Mouse (Mus musculus) liver, embryonic 16.5 days (tissue): Measurements from ENCODE around the gene AI481877. TPM values are rescaled to one million over a fixed set of nuclear protein-coding genes. Genes with fewer than 3 reads are reported as not detected.

ENCODE experiments used
- ATAC-seq: fragments of 200-750 bp; cut with Nextera tagmentation; 2 replicates; pipeline ENCODE4 v1.8.0; 2017; ENCODE audit warnings: low read depth, mild to moderate bottlenecking, moderate number of reproducible peaks, moderate library complexity
- H3K27ac ChIP-seq: fragments of 300-500 bp; sonication (generic); 2 replicates; pipeline ENCODE4 v1.5.1; 2014; ENCODE audit warnings: mild to moderate bottlenecking, low read length
- H3K27me3 ChIP-seq: fragments of 300-500 bp; sonication (generic); 2 replicates; pipeline ENCODE4 v1.6.1; 2014; ENCODE audit warnings: low read depth, low read length, mixed read lengths; ENCODE audit not compliant: control insufficient read depth, insufficient read depth
- H3K36me3 ChIP-seq: fragments of 300-500 bp; sonication (generic); 2 replicates; pipeline ENCODE4 v1.6.1; 2014; ENCODE audit warnings: mild to moderate bottlenecking; ENCODE audit not compliant: control insufficient read depth, insufficient read depth
- H3K4me1 ChIP-seq: fragments of 300-500 bp; sonication (generic); 2 replicates; pipeline ENCODE4 v1.6.1; 2014; ENCODE audit warnings: low read depth, low read length, mixed read lengths; ENCODE audit not compliant: control insufficient read depth
- H3K4me2 ChIP-seq: fragments of 300-500 bp; sonication (generic); 2 replicates; pipeline ENCODE4 v1.6.1; 2014; ENCODE audit warnings: low read depth, low read length, mixed read lengths
- H3K4me3 ChIP-seq: fragments of 300-500 bp; sonication (generic); 2 replicates; pipeline ENCODE4 v1.5.1; 2014; ENCODE audit warnings: low read depth, mild to moderate bottlenecking, low read length
- H3K9ac ChIP-seq: fragments of 300-500 bp; sonication (generic); 2 replicates; pipeline ENCODE4 v1.6.1; 2014; ENCODE audit warnings: low read depth, low read length
- H3K9me3 ChIP-seq: fragments of 300-500 bp; sonication (generic); replicated peaks from 2 replicates; pipeline ENCODE4 v1.6.1; 2016; ENCODE audit warnings: low read length; ENCODE audit not compliant: control insufficient read depth
- WGBS: fragments of 180-500 bp; shearing (Covaris S2); extraction: QIAGEN DNeasy Blood & Tissue Kit; methylation state at CpG from one replicate; pipeline ENCODE4 v1.1.7; 2014; ENCODE audit not compliant: insufficient replicate concordance; 5-methylcytosine and 5-hydroxymethylcytosine counted together
- polyA plus RNA-seq: library from polyadenylated mRNA; unstranded; fragments of >200 nt; fragmentation: Nextera tagmentation; extraction: Ambion mirVana; gene quantifications from 2 replicates; pipeline ENCODE4 v1.2.1, GENCODE M21; 2015

AI481877 gene
- polyA plus RNA-seq, 1 experiment from 2014 or later, result not detected

DNA sequence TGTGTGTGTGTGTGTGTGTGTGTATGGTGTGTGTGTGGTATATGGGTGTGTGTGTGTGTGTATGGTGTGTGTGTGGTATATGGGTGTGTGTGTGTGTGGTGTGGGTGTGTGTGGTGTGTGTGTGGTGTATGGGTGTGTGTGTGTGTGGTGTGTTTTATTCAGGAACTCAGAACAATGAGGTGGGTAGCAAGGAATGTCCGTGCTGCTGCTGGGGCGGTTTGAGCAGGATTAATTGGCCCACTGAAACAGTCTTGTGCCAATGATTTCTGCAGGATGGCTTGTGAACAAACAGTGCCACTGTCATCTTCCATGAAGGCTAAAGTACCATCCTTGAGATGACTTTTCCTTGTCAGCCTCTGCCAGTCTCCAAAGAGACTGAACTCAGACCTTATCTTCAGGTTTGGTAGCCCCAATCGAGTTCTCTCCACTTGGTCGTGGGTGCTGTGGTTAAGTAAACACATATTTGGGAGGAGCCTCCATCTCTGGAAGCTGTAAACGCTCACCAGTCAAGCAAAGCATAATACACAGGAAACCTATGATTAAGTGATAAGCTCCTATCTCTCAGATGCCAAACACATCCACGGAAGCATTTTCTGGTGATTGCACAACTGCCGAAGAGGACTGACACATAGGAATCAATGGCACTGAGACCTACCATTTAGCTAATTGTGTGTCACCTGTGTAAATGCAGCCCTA, 18.3 kb upstream of the AI481877 start:
- Histone ChIP-seq H3K27me3 (no peaks in the 10 kb centered on the region), H3K9me3 (no peaks in the 10 kb centered on the region), H3K9ac (no peak overlapping the region), H3K36me3 (no peaks in the 10 kb centered on the region), H3K27ac (0 out of 2 replicates have a peak overlapping the region, but pooled peaks have one; percentile 4), H3K4me2 (peak overlapping the region; percentile 23), H3K4me1 (peaks cover 12% of the 10 kb centered on the region), H3K4me3 (no peak overlapping the region)
- ATAC-seq, result peak; percentile 61
- WGBS, result 14% methylated on average over 7 of the region's 7 CpGs

DNA sequence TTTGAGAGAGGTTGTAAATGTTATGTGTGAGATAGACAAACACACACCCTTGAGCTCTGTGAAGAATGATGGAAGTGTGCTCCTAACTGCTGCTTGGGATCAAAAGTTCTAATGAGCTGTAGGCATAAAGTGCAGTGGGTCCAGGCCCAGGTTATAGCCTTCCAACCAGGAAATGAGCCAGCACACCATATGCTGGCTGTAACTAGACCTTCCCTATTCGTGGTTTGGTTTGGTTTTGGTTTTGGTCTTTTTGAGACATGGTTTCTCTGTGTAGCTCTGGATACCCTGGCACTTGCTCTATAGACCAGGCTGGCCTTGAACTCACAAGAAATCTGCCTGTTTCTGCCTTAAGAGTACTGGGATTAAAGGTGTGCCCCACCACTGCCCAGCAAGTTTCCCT, 13.2 kb upstream of the AI481877 start:
- Histone ChIP-seq H3K27me3 (no peaks in the 10 kb centered on the region), H3K4me2 (no peak overlapping the region), H3K36me3 (no peaks in the 10 kb centered on the region), H3K27ac (no peak overlapping the region), H3K9ac (no peak overlapping the region), H3K4me3 (no peak overlapping the region), H3K9me3 (no peaks in the 10 kb centered on the region), H3K4me1 (peaks cover 5% of the 10 kb centered on the region)
- 25% methylated on average over 1 of the region's 1 CpGs for WGBS
- no peak for ATAC-seq

DNA sequence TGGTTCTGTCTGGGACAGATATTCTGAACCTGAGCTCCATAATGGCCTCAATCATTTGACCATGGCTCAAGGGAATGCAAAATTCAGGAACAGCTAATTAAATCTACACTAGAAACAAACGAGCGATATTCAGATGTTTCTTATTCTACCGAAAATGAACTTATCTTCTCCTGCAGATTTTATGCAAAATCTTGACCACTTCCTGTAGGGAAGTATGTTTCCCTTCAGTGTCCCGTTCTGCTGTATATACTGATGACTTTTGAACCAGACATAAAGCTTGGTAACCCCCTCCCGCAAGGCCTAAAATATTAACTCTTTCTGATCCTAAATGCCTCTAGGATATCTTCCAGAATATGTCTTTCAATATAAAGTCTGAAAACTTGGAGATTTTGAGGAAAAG, 12.1 kb upstream of the AI481877 start:
- ATAC-seq, result no peak

DNA sequence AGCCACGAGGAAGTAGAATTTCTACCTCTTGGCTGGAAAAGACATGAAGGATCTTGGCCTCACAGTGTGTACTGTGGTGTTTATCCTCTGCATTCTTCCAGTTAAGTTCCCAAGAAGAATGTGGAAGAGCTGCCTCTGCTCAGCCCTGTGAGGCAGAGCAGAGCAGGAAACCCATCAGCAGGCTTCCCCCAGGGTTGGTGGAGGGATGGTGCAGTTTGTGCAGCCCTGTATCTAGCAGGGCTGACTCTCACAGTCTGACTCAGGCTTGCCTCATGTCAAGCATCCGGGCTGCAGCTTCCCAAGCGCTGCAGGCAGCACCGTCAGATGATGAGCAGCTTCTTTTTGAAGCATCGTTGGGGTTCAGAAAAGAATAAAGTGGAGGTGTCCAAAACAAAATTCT, 10.3 kb upstream of the AI481877 start:
- Histone ChIP-seq H3K36me3 (no peaks in the 10 kb centered on the region), H3K4me2 (no peak overlapping the region), H3K27me3 (no peaks in the 10 kb centered on the region), H3K9ac (no peak overlapping the region), H3K27ac (no peak overlapping the region), H3K4me1 (peaks cover 4% of the 10 kb centered on the region), H3K9me3 (no peaks in the 10 kb centered on the region), H3K4me3 (no peak overlapping the region)
- ATAC-seq, result no peak
- WGBS, result 46% methylated on average over 5 of the region's 5 CpGs

More for the DNA sequence above, 12.1 kb upstream of the AI481877 start:
- Histone ChIP-seq H3K27me3 (no peaks in the 10 kb centered on the region), H3K4me2 (no peak overlapping the region), H3K9ac (no peak overlapping the region), H3K4me3 (no peak overlapping the region), H3K9me3 (no peaks in the 10 kb centered on the region), H3K36me3 (no peaks in the 10 kb centered on the region), H3K27ac (no peak overlapping the region), H3K4me1 (peaks cover 4% of the 10 kb centered on the region)
- 14% methylated on average over 5 of the region's 5 CpGs for WGBS

DNA sequence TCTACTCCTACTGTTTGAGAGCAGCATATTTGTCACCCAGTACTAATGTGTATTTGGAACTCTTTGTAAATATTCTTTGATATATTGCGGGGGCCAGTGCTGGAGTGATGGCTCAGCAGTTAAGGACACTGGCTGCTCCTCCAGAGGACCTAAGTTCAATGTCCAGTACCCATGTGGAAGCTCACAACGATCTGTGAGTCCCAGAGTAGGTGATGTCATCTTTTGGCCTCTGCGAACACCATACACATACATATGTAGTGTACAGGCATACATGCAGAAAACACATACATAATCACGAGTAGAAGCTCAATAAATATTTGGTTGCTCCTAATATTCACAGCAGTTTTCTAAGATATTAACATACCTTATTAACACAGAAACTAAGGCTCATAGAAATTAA, 9.8 kb downstream of the AI481877 start:
- no peak overlapping the region for H3K4me2 ChIP-seq
- no peak overlapping the region for H3K4me3 ChIP-seq
- H3K9ac ChIP-seq, result no peak overlapping the region
- no peaks in the 10 kb centered on the region for H3K4me1 ChIP-seq
- no peak for ATAC-seq
- no peaks in the 10 kb centered on the region for H3K9me3 ChIP-seq
- no peak overlapping the region for H3K27ac ChIP-seq
- H3K27me3 ChIP-seq, result no peaks in the 10 kb centered on the region
- no peaks in the 10 kb centered on the region for H3K36me3 ChIP-seq
- WGBS, result 56% methylated on average over 4 of the region's 4 CpGs

DNA sequence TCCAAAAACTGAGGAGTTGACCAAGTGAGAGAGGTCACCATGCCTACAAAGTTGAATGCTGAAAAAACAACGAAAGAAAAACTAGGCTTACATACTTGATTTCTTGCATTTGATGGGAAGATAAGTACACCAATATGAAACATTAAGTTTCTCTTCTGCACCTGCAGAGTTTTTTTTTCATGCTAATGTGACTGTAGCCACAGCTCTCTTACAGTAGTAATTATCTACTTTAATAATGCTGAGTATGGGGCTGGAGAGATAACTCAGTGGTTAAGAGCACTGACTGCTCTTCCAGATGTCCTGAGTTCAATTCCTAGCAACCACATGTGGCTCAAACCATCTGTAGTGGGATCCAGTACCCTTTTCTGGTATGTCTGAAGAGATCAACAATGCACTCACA, 13.7 kb downstream of the AI481877 start:
- Histone ChIP-seq H3K27ac (no peak overlapping the region), H3K27me3 (no peaks in the 10 kb centered on the region), H3K36me3 (no peaks in the 10 kb centered on the region), H3K9ac (no peak overlapping the region), H3K4me1 (no peaks in the 10 kb centered on the region), H3K4me2 (no peak overlapping the region), H3K4me3 (no peak overlapping the region), H3K9me3 (no peaks in the 10 kb centered on the region)
- no peak for ATAC-seq
- WGBS, result 50% methylated on average over 1 of the region's 1 CpGs

DNA sequence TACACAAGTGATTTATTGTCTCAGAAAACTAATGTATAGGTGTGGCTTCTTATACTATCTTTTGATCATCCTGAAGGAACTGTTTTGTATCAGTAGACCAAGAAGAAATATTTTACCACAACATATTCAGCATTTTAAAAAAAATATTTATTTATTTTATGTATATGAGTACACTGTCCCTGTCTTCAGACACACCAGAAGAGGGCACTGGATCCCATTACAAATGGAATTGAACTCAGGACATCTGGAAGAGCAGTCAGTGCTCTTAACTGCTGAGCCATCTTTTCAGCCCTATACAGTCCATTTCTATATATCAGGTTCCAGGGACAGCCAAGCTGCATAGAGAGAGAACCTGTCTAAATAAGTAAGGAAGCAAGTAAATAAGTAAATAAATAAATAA, 15.2 kb downstream of the AI481877 start:
- Histone ChIP-seq H3K27me3 (no peaks in the 10 kb centered on the region), H3K9me3 (no peaks in the 10 kb centered on the region), H3K4me3 (no peak overlapping the region), H3K36me3 (no peaks in the 10 kb centered on the region), H3K9ac (no peak overlapping the region), H3K4me2 (no peak overlapping the region), H3K4me1 (no peaks in the 10 kb centered on the region), H3K27ac (no peak overlapping the region)
- ATAC-seq, result no peak

DNA sequence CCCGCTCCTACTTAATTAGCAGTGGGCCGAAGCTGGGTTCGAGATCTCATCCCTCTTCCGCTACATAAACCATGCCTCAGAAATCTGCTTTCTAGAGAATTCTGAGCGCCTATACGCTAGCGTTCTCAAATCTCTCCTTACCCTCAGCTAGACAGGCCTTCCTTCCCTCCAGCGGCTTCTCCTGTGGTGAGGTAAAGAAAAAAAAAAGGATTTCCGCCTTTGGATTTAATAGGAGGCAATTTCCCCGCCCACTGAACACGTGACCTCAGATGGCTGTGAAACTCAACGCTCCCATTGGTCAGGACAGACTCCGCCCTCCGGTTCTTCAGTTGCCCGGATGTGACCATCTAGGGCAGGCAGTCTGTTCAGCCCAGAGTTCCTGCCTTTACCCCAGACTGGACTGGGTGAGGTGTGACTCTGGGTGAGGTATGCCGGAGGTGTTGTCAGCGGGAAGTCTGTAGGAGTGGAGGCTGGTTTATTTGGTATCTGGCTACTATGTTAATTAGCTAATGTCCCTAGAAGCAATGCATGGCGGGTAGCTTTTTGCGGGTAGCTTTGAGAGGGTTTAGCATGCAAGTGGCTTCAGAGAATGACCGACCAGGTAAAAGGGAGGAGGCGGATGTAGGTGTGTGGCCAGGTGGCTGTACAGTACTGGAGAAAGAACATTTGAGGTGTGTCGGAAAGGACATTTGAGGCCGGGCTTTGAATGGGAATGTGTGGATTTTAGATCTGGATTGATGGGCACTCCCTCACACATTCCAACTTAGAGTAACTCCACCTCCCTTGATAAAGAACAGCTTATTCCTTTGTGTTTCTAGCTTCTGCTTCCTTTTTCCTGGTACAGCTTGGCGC, 20.9 kb downstream of the AI481877 start:
- Histone ChIP-seq H3K9me3 (no peaks in the 10 kb centered on the region), H3K4me1 (no peaks in the 10 kb centered on the region), H3K36me3 (no peaks in the 10 kb centered on the region), H3K27ac (no peak overlapping the region), H3K27me3 (no peaks in the 10 kb centered on the region), H3K4me3 (no peak overlapping the region), H3K9ac (no peak overlapping the region), H3K4me2 (no peak overlapping the region)
- WGBS, result 83% methylated on average over 24 of the region's 24 CpGs
- ATAC-seq, result no peak

DNA sequence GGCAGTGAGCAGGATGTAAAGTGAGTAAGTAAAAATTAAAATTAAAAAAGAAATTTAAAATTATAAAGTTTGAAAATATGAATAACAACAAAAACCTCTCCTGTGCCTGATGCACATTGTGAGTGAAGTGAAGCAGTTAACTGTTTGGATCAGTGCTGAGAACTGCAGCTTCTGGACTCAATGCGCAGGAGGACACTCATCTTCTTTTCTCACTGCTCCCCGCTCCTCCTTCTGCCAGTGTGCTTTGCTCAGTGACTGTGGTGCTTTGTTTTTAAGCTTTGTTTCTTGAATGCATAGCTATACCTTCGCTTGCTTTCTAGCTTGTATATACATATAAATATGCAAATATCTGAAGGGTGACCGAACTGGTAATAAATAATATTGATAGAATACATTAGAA, 30.1 kb downstream of the AI481877 start:
- H3K9me3 ChIP-seq, result no peaks in the 10 kb centered on the region
- 69% methylated on average over 4 of the region's 4 CpGs for WGBS
- no peak overlapping the region for H3K9ac ChIP-seq
- ATAC-seq, result no peak
- no peak overlapping the region for H3K4me2 ChIP-seq
- H3K27ac ChIP-seq, result no peak overlapping the region
- H3K27me3 ChIP-seq, result no peaks in the 10 kb centered on the region
- no peaks in the 10 kb centered on the region for H3K36me3 ChIP-seq
- H3K4me1 ChIP-seq, result no peaks in the 10 kb centered on the region
- H3K4me3 ChIP-seq, result no peak overlapping the region
